Mouse (Mus musculus): ENCODE measurements at regions not wholly inside any gene's neighbourhood (a gene's known extent, or its start where the extent isn't known, plus 50 kb on each side); places are given as distances from the start of the nearest gene placed in this dataset.

DNA sequence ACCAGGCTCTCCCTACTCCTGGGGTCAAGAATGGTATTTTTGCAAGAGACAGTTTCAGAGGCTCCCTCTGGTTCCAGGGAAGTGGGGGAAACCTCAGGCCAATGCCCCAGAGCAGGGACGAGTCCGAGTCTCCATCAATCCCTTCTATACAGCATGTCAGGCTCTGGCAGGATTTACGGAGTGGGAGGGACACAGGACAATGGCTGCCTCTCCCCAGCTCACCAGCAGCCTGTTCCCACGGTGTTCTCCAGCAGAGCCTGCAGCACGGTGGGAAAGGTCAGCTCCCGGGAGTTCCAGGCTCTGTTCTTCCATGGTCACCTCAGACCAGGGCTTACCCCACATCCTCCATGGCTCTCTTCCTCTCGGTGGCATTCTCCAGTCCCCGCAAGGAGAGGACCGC, 64.6 kb upstream of the Hs6st1 start:
- TF ChIP-seq MAFK (IDR thresholded peaks at IDR 0.05; ENCODE audit: insufficient read depth, low read depth, low read length), result no peak
- TF ChIP-seq HCFC1 (IDR thresholded peaks at IDR 0.05; ENCODE audit: borderline replicate concordance, insufficient read depth, low read length), result no peak
- no peak for TF ChIP-seq ZNF384 (IDR thresholded peaks at IDR 0.05; ENCODE audit: low read depth, low read length)
- no peak for TF ChIP-seq CHD2 (IDR thresholded peaks at IDR 0.05; ENCODE audit: low read depth, low read length)
- no peak for TF ChIP-seq ZC3H11A (IDR thresholded peaks at IDR 0.05; ENCODE audit: borderline replicate concordance, low read depth, low read length)
